ENCODE assay signal across 9 mouse cellular contexts in the genomic region with DNA sequence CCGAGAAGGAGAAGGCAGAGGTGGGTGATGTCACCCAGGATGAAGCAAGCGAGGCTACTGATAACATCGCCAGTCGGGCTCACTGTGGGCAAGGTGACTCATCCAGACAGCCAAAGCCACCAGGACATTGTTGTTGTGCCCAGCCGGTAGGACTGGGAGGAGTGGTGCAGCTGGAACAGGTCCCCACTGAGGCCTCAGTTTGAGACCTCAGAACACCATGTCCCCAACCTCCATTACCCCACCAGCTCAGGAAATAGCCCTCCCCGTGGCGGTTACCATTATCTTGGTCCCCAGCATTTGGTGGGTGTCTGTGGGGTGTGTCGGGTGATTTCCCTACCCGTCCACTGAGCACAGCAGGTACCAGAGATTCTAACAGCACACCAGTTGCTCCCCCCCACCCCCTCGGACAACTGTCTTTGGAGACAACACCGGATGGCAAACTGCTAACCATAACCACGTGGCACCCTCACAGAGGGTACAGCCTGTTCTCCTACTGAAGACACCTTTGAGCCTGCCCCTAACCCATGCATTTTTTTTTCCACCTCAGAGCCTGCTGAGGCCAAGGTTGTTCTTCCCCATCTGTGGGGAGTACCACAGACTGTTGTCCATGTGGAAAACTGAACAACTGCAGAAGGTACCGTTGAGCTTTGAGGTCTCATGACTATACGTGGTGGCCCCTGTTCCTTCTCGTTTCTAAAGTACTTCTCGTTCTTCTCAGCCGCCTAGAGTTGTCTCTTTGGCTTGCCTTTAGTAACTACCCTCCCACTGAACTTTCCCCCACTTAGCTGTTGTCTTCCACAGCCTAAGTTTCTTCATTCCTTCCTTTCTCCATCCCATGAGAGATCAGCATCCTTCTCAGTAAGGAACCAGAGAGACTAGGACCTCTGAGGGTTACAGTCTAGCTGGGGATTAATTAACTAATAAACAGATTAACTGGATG.
DNase-seq lines count a peak whose midpoint lies in the region; ATAC-seq and TF ChIP-seq lines count a peak whose summit lies in the region.
"Had no signal": no experiment of that assay in that cellular context is flagged by ENCODE, and none has a peak within 500 bp of the region (broad histone marks: within the 10 kb centered on the region; RNA-seq: fewer than 3 reads in every experiment).

No protein-coding gene starts in this region.

- no peaks in the 10 kb centered on the region for H3K9me3 ChIP-seq in forebrain, embryonic 10.5 days
- no peaks in the 10 kb centered on the region for H3K9me3 ChIP-seq in forebrain, embryonic 13.5 days (replicated peaks)
- no peaks in the 10 kb centered on the region for H3K9me3 ChIP-seq in liver, embryonic 11.5 days (ENCODE audit: control insufficient read depth, low read length)
- H3K9me3 ChIP-seq: hindbrain, embryonic 15.5 days had no signal

- no peak overlapping the region for H3K4me3 ChIP-seq in forebrain, embryonic 10.5 days
- no peak overlapping the region for H3K4me3 ChIP-seq in forebrain, embryonic 13.5 days
- H3K4me3 ChIP-seq in liver, embryonic 11.5 days (ENCODE audit: low read depth, low read length), result no peak overlapping the region
- no peak overlapping the region for H3K4me3 ChIP-seq in kidney, adult 2 months (ENCODE audit: insufficient read depth, low read depth, low read length)
- H3K4me3 ChIP-seq: hindbrain, embryonic 15.5 days had no signal

- H3K4me2 ChIP-seq in forebrain, embryonic 13.5 days, result no peak overlapping the region
- H3K4me2 ChIP-seq in liver, embryonic 11.5 days, result peak overlapping the region; percentile 11; the same call in 1 of the 2 replicates
- H3K4me2 ChIP-seq: hindbrain, embryonic 15.5 days had no signal

- H3K27me3 ChIP-seq in forebrain, embryonic 10.5 days (ENCODE audit: poor library complexity, severe bottlenecking), result peaks cover 17% of the 10 kb centered on the region; the same call in 1 of the 2 replicates
- H3K27me3 ChIP-seq in forebrain, embryonic 13.5 days, result no peaks in the 10 kb centered on the region
- no peaks in the 10 kb centered on the region for H3K27me3 ChIP-seq in liver, embryonic 11.5 days (replicated peaks; ENCODE audit: control insufficient read depth, insufficient read depth, low read length)
- no peaks in the 10 kb centered on the region for H3K27me3 ChIP-seq in kidney, adult 2 months (replicated peaks; ENCODE audit: control insufficient read depth, insufficient read depth, low read length)
- H3K27me3 ChIP-seq: hindbrain, embryonic 15.5 days had no signal

- 89% methylated on average over 17 of the region's 17 CpGs for WGBS in forebrain, embryonic 10.5 days
- 94% methylated on average over 17 of the region's 17 CpGs for WGBS in forebrain, embryonic 13.5 days
- 47% methylated on average over 17 of the region's 17 CpGs for WGBS in liver, embryonic 11.5 days
- 82% methylated on average over 17 of the region's 17 CpGs for WGBS in kidney, adult 2 months

- no peak for TF ChIP-seq POLR2A in kidney, adult 2 months (IDR thresholded peaks at IDR 0.05; ENCODE audit: low read depth, low read length)

- H3K36me3 ChIP-seq in forebrain, embryonic 10.5 days (replicated peaks), result no peaks in the 10 kb centered on the region
- no peaks in the 10 kb centered on the region for H3K36me3 ChIP-seq in forebrain, embryonic 13.5 days (ENCODE audit: poor library complexity, severe bottlenecking)
- no peaks in the 10 kb centered on the region for H3K36me3 ChIP-seq in liver, embryonic 11.5 days (ENCODE audit: control insufficient read depth, insufficient read depth, low read length)
- H3K36me3 ChIP-seq in kidney, adult 2 months (ENCODE audit: control insufficient read depth, insufficient read depth, low read length), result no peaks in the 10 kb centered on the region
- H3K36me3 ChIP-seq: hindbrain, embryonic 15.5 days had no signal

- H3K4me1 ChIP-seq in forebrain, embryonic 10.5 days, result peaks cover 72% of the 10 kb centered on the region
- peaks cover 17% of the 10 kb centered on the region; the same call in 1 of the 2 replicates for H3K4me1 ChIP-seq in forebrain, embryonic 13.5 days
- H3K4me1 ChIP-seq in liver, embryonic 11.5 days (replicated peaks; ENCODE audit: control insufficient read depth, insufficient read depth, low read length), result peaks cover 74% of the 10 kb centered on the region
- H3K4me1 ChIP-seq in kidney, adult 2 months (ENCODE audit: control insufficient read depth, insufficient read depth, low read length), result peaks cover 5% of the 10 kb centered on the region; the same call in 1 of the 2 replicates

- ATAC-seq in forebrain, embryonic 13.5 days, result no peak
- peak; percentile 58 for ATAC-seq in liver, embryonic 11.5 days (replicated peaks; ENCODE audit: low FRiP score)

- no peak for TF ChIP-seq CTCF in kidney, adult 2 months (conservative IDR thresholded peaks at IDR 0.05; ENCODE audit: insufficient read depth, insufficient read length, low read depth, low read length)

- H3K9ac ChIP-seq in forebrain, embryonic 13.5 days, result no peak overlapping the region
- H3K9ac ChIP-seq in liver, embryonic 11.5 days (ENCODE audit: low read depth, low read length), result peak overlapping the region; percentile 54
- H3K9ac ChIP-seq: hindbrain, embryonic 15.5 days had no signal

- H3K27ac ChIP-seq in forebrain, embryonic 10.5 days, result peak overlapping the region; percentile 35
- H3K27ac ChIP-seq in forebrain, embryonic 13.5 days, result no peak overlapping the region
- H3K27ac ChIP-seq in liver, embryonic 11.5 days (ENCODE audit: low read depth, low read length), result peak overlapping the region; percentile 75
- H3K27ac ChIP-seq in kidney, adult 2 months (ENCODE audit: insufficient read depth, low read depth, low read length), result no peak overlapping the region
- H3K27ac ChIP-seq: hindbrain, embryonic 15.5 days had no signal

- no peak for DNase-seq in forebrain, embryonic 10.5 days (ENCODE audit: extremely low spot score, low spot score)
- peak; percentile 62 for DNase-seq in adrenal gland, postnatal 10 days
- DNase-seq in liver, embryonic 11.5 days (ENCODE audit: low spot score), result no peak
- DNase-seq in spleen, postnatal 36 days (ENCODE audit: low spot score in 2 of 2), result peak; percentile 89 to 93
- no peak for DNase-seq in layer of hippocampus, postnatal 14 days (ENCODE audit: low spot score in 2 of 2)
- no peak for DNase-seq in layer of hippocampus, adult 8-10 months (ENCODE audit: low spot score in 2 of 2)
- DNase-seq in kidney, adult 2 months, result no peak

Comparison
In these comparisons a context has a peak if more than half of its experiments do, and no peak if none do; other contexts are left out.
1. H3K27ac ChIP-seq: peak in forebrain, embryonic 10.5 days (single experiment) and liver, embryonic 11.5 days (single experiment); none in forebrain, embryonic 13.5 days (single experiment) and kidney, adult 2 months (single experiment).
2. DNase-seq: peak in adrenal gland, postnatal 10 days (single experiment) and spleen, postnatal 36 days (2 of 2); none in forebrain, embryonic 10.5 days (single experiment), liver, embryonic 11.5 days (single experiment), layer of hippocampus, postnatal 14 days (0 of 2), layer of hippocampus, adult 8-10 months (0 of 2) and kidney, adult 2 months (single experiment).